Mouse (Mus musculus): ENCODE results near the gene Fxyd3. TPM values are rescaled to one million over a fixed set of nuclear protein-coding genes. Genes with fewer than 3 reads are reported as not detected.

Gene Fxyd3
- polyA plus RNA-seq, 1 experiment from 2014 or later = 108 TPM

DNA sequence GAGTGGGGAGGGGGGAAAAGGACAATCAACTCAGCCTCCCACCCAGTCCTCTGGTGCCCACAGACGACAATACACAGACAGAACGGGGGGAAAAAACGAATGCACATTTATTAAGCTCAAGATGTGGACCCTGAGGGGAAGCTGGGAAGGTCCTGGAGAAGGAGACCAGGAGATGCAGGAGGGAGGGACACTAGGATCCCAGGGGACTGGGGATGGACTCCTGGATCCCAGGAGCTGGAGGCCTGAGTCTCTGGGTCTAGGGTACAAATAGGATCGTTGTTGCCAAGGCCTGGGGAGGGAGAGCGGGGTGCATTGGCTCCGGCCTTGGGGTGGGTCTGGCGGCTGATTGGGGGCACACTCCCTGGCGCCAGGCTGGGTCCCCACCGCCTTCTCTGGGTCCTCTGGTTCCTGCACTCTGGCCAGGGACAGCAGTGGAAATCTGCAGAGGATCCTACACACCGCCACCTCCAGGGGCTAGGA lies 34.0 kb downstream of the Fxyd3 start, which contains the start of gene Fxyd5:
Gene Fxyd5 (minus strand): TSS at position 51 of the 480 bp plus-strand sequence.
- H3K9me3 ChIP-seq (replicated peaks) = no peaks in the 10 kb centered on the region
- H3K4me1 ChIP-seq = peaks cover 12% of the 10 kb centered on the region
- no peaks in the 10 kb centered on the region for H3K36me3 ChIP-seq
- peaks cover 35% of the 10 kb centered on the region for H3K27me3 ChIP-seq
- peak within 1 kb of the TSS; percentile 32 for H3K4me3 ChIP-seq (replicated peaks)
- H3K9ac ChIP-seq = no peak within 1 kb of the TSS
- 38% methylated on average over 10 of the region's 10 CpGs for WGBS
- H3K27ac ChIP-seq (replicated peaks) = no peak within 1 kb of the TSS
- 0 out of 2 replicates have a peak, but pooled peaks have one; percentile 4 for ATAC-seq (ENCODE audit: insufficient number of reproducible peaks, low FRiP score, low TSS enrichment, low read depth)
- H3K4me2 ChIP-seq (replicated peaks) = peak within 1 kb of the TSS; percentile 52

GRCm38 (mm10) chr7:31041662-31042315 lies 34.7 kb downstream of the Fxyd3 start:
- Histone ChIP-seq H3K27me3 (peaks cover 35% of the 10 kb centered on the region), H3K4me2 (replicated peaks) (peak overlapping the region; percentile 52), H3K9me3 (replicated peaks) (no peaks in the 10 kb centered on the region), H3K4me3 (replicated peaks) (peak overlapping the region; percentile 32), H3K4me1 (peaks cover 12% of the 10 kb centered on the region), H3K27ac (replicated peaks) (no peak overlapping the region), H3K9ac (no peak overlapping the region), H3K36me3 (no peaks in the 10 kb centered on the region)
- WGBS = 2% methylated on average over 28 of the region's 28 CpGs
- ATAC-seq (ENCODE audit: insufficient number of reproducible peaks, low FRiP score, low TSS enrichment, low read depth) = peak; percentile 60

DNA sequence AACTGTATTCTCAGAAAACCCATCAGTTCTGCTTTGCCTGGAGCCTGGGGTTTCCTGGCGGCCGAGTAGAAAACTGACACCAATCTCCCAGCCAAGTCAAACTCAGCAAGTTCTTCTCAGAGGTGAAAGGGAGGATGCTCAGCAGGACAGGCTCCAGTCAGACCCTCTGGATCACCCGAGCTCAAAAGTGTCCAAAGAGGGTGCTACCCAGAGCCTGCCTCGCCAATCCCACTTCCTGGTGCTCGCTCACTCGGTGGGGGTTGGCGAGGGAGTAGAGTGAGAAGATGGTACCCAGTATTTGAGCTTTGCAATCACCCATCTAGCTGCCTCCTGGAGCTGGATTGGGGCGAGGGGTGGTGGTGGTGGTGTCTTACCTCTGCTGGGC lies 35.5 kb downstream of the Fxyd3 start:
- Histone ChIP-seq H3K9ac (no peak overlapping the region), H3K4me2 (replicated peaks) (no peak overlapping the region)
- WGBS = 34% methylated on average over 8 of the region's 8 CpGs

GRCm38 (mm10) chr7:31040281-31041022 lies 36.1 kb downstream of the Fxyd3 start:
- H3K27ac ChIP-seq (replicated peaks) = no peak overlapping the region
- 73% methylated on average over 12 of the region's 12 CpGs for WGBS
- peaks cover 35% of the 10 kb centered on the region for H3K27me3 ChIP-seq
- peaks cover 12% of the 10 kb centered on the region for H3K4me1 ChIP-seq
- no peak for ATAC-seq (ENCODE audit: insufficient number of reproducible peaks, low FRiP score, low TSS enrichment, low read depth)
- H3K4me3 ChIP-seq (replicated peaks) = no peak overlapping the region
- no peaks in the 10 kb centered on the region for H3K9me3 ChIP-seq (replicated peaks)
- no peak overlapping the region for H3K9ac ChIP-seq
- H3K36me3 ChIP-seq = no peaks in the 10 kb centered on the region
- H3K4me2 ChIP-seq (replicated peaks) = no peak overlapping the region

More for the DNA sequence above, 35.5 kb downstream of the Fxyd3 start:
- no peak for ATAC-seq (ENCODE audit: insufficient number of reproducible peaks, low FRiP score, low TSS enrichment, low read depth)
- Histone ChIP-seq H3K4me1 (peaks cover 12% of the 10 kb centered on the region), H3K27me3 (peaks cover 35% of the 10 kb centered on the region), H3K9me3 (replicated peaks) (no peaks in the 10 kb centered on the region), H3K36me3 (no peaks in the 10 kb centered on the region), H3K4me3 (replicated peaks) (peak overlapping the region; percentile 32; the same call in 1 of the 2 replicates), H3K27ac (replicated peaks) (no peak overlapping the region)

DNA sequence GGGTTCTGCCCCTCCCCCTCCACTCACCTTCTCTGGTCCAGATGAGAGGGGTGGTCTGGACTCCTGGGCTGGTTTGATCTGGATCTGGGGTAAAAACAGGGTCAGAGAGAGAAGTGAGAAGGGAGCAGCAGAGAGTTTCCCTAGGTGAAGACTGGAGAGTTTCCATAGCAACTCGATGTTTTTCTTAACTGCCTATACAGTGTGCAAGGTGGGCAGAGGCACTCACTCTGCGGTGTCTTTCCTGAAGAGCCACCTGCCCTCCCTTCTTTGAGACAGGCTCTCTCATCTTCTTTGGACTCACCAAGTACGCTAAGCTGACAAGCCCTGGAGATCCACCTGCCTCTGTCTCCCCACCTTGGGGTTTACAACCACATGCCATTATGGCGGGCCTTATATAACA lies 37.5 kb downstream of the Fxyd3 start:
- ATAC-seq (ENCODE audit: insufficient number of reproducible peaks, low FRiP score, low TSS enrichment, low read depth) = no peak
- Histone ChIP-seq H3K4me3 (replicated peaks) (no peak overlapping the region), H3K27ac (replicated peaks) (no peak overlapping the region), H3K4me1 (peaks cover 12% of the 10 kb centered on the region), H3K27me3 (peaks cover 28% of the 10 kb centered on the region), H3K9ac (no peak overlapping the region), H3K9me3 (replicated peaks) (no peaks in the 10 kb centered on the region), H3K36me3 (no peaks in the 10 kb centered on the region), H3K4me2 (replicated peaks) (no peak overlapping the region)
- WGBS = 85% methylated on average over 4 of the region's 4 CpGs

DNA sequence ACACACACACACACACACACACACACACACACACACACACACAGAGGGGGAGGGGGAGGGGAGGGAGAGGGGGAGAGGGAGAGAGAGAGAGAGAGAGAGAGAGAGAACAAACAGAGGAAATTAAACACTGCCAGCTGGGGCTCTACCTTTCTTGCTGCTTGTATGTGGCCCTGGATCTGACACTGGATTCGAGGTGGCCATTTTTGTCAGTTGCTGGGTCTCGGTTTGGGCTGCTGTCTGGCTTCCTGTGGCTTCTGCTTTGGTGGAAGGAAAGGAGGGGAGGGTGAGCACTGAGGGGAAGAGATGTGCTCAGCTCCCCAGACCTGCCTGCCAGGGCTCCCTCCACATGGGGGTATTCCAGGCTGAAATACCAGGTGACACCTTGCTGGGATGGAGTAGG lies 38.8 kb downstream of the Fxyd3 start:
- no peak overlapping the region for H3K4me3 ChIP-seq (replicated peaks)
- H3K27ac ChIP-seq (replicated peaks) = no peak overlapping the region
- no peak overlapping the region for H3K9ac ChIP-seq
- no peak for ATAC-seq (ENCODE audit: insufficient number of reproducible peaks, low FRiP score, low TSS enrichment, low read depth)
- H3K36me3 ChIP-seq = no peaks in the 10 kb centered on the region
- H3K4me1 ChIP-seq = peaks cover 12% of the 10 kb centered on the region
- 75% methylated on average over 2 of the region's 2 CpGs for WGBS
- H3K4me2 ChIP-seq (replicated peaks) = no peak overlapping the region
- H3K9me3 ChIP-seq (replicated peaks) = no peaks in the 10 kb centered on the region
- H3K27me3 ChIP-seq = peaks cover 19% of the 10 kb centered on the region

GRCm38 (mm10) chr7:31036917-31037316 lies 39.6 kb downstream of the Fxyd3 start:
- Histone ChIP-seq H3K36me3 (no peaks in the 10 kb centered on the region), H3K4me2 (replicated peaks) (no peak overlapping the region), H3K27me3 (peaks cover 13% of the 10 kb centered on the region; the same call in 1 of the 2 replicates), H3K4me3 (replicated peaks) (no peak overlapping the region), H3K4me1 (peaks cover 4% of the 10 kb centered on the region), H3K9ac (no peak overlapping the region), H3K9me3 (replicated peaks) (no peaks in the 10 kb centered on the region), H3K27ac (replicated peaks) (no peak overlapping the region)
- WGBS = 80% methylated on average over 7 of the region's 7 CpGs
- no peak for ATAC-seq (ENCODE audit: insufficient number of reproducible peaks, low FRiP score, low TSS enrichment, low read depth)

DNA sequence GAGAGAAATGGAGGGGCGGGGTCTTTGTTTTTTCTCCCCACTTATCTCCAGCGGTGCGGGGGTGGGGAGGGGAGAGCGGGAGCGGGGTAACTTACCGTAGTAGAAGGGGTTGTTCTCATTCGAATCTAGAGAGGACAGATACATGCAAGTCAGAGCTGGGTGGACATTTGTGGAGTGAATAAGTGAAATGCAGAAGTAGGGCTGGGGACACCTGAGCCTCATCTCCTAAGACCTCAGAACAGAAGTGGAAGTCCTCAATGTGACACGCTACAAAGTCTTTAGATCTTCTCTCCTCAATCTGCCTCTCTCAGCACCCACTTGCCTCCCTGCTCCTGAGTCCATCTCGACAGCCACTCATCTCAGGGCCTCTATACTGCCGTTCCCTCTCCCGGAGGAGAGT lies 41.2 kb downstream of the Fxyd3 start:
- Histone ChIP-seq H3K4me3 (replicated peaks) (no peak overlapping the region), H3K27me3 (0 out of 2 replicates have a peak, but pooled peaks cover 2% of the 10 kb centered on the region), H3K9me3 (replicated peaks) (no peaks in the 10 kb centered on the region), H3K4me2 (replicated peaks) (no peak overlapping the region), H3K9ac (no peak overlapping the region), H3K27ac (replicated peaks) (no peak overlapping the region), H3K4me1 (no peaks in the 10 kb centered on the region), H3K36me3 (no peaks in the 10 kb centered on the region)
- 79% methylated on average over 11 of the region's 11 CpGs for WGBS
- no peak for ATAC-seq (ENCODE audit: insufficient number of reproducible peaks, low FRiP score, low TSS enrichment, low read depth)

DNA sequence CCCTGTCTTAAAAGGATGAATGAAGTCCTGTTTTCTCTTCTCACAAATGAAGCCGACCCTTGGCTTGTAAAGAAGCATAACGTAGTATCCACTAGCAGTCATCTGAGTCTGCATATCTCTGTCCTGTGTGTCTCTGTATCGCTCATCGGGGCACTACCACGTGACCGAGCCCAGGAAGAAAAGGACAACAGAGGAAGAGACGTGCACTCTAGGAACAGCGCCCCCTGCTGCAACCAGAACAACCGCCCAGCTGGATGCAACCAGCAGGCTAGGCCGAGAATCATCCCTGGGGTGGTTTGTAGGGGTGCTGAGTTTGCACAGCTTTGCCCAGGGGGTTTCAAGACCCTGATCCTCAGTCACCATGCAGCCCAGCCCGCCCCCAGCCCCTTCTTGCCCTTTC lies 41.7 kb downstream of the Fxyd3 start:
- Histone ChIP-seq H3K4me2 (replicated peaks) (no peak overlapping the region), H3K4me3 (replicated peaks) (no peak overlapping the region), H3K27me3 (no peaks in the 10 kb centered on the region), H3K9ac (no peak overlapping the region), H3K27ac (replicated peaks) (no peak overlapping the region), H3K36me3 (no peaks in the 10 kb centered on the region), H3K4me1 (no peaks in the 10 kb centered on the region), H3K9me3 (replicated peaks) (no peaks in the 10 kb centered on the region)
- 55% methylated on average over 11 of the region's 11 CpGs for WGBS
- no peak for ATAC-seq (ENCODE audit: insufficient number of reproducible peaks, low FRiP score, low TSS enrichment, low read depth)

GRCm38 (mm10) chr7:31033409-31034165 lies 42.9 kb downstream of the Fxyd3 start:
- Histone ChIP-seq H3K27ac (replicated peaks) (no peak overlapping the region), H3K4me1 (no peaks in the 10 kb centered on the region), H3K9ac (no peak overlapping the region), H3K4me3 (replicated peaks) (no peak overlapping the region), H3K27me3 (no peaks in the 10 kb centered on the region), H3K4me2 (replicated peaks) (no peak overlapping the region), H3K36me3 (no peaks in the 10 kb centered on the region), H3K9me3 (replicated peaks) (no peaks in the 10 kb centered on the region)
- 57% methylated on average over 9 of the region's 9 CpGs for WGBS
- ATAC-seq (ENCODE audit: insufficient number of reproducible peaks, low FRiP score, low TSS enrichment, low read depth) = no peak

DNA sequence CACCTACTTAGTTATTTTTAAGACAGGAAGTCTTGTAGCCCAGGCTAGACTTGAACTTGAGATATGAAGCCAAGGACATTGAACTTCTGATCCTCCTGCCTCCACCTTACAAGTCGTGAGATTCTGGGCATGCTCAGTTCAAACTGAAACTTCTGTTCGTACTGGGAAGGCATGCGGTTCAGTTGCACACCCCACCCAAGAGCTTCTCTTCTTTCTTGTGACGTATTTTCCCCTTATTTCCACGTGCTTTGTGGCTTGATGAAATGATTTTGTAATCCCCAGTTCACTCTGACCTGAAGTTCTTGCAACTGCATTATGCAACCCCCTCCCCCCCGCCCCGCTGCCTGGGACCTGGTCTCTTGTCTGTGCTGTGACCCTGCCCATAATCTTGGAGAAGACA lies 44.8 kb downstream of the Fxyd3 start:
- H3K4me1 ChIP-seq = no peaks in the 10 kb centered on the region
- no peak for ATAC-seq (ENCODE audit: insufficient number of reproducible peaks, low FRiP score, low TSS enrichment, low read depth)
- no peak overlapping the region for H3K27ac ChIP-seq (replicated peaks)
- no peak overlapping the region for H3K4me2 ChIP-seq (replicated peaks)
- H3K9ac ChIP-seq = no peak overlapping the region
- no peaks in the 10 kb centered on the region for H3K27me3 ChIP-seq
- no peaks in the 10 kb centered on the region for H3K9me3 ChIP-seq (replicated peaks)
- 68% methylated on average over 7 of the region's 7 CpGs for WGBS
- no peak overlapping the region for H3K4me3 ChIP-seq (replicated peaks)
- H3K36me3 ChIP-seq = no peaks in the 10 kb centered on the region

All from embryonic facial prominence, embryonic 15.5 days (tissue).